10 mouse cellular contexts compared by ENCODE assay signal in genomic region chr11:68750938-68751337, GRCm38 (mm10). TPM values are rescaled to one million over a fixed set of nuclear protein-coding genes. Genes with fewer than 3 reads are reported as not detected.
DNase-seq lines count a peak whose midpoint lies in the region; ATAC-seq lines count a peak whose summit lies in the region.
"Had no signal": no experiment of that assay in that cellular context is flagged by ENCODE, and none has a peak within 500 bp of the region (broad histone marks: within the 10 kb centered on the region; RNA-seq: fewer than 3 reads in every experiment).

No protein-coding gene starts in this region.

- H3K27me3 ChIP-seq in liver, embryonic 12.5 days (replicated peaks): no peaks in the 10 kb centered on the region
- H3K27me3 ChIP-seq: stomach, embryonic 15.5 days had no signal

- no peak overlapping the region for H3K4me2 ChIP-seq in liver, embryonic 12.5 days
- H3K4me2 ChIP-seq: stomach, embryonic 15.5 days had no signal

- H3K4me3 ChIP-seq in liver, embryonic 12.5 days: no peak overlapping the region
- H3K4me3 ChIP-seq: erythroblast, embryonic 14.5 days; stomach, embryonic 15.5 days had no signal

- ATAC-seq in liver, embryonic 12.5 days: no peak
- peak; percentile 27 to 58; a peak in 1 of 4 replicates for ATAC-seq in hematopoietic stem cell, adult 5-6 weeks (replicated peaks in 1 of 2; ENCODE audit: insufficient read depth in 1 of 2, low FRiP score in 2 of 2, low TSS enrichment in 1 of 2, low read depth in 1 of 2, poor library complexity in 2 of 2, severe bottlenecking in 2 of 2)

- intact Hi-C loops in gastrocnemius, postnatal 14 days (cut with DNase I; ENCODE audit: low total_unique reads): no loop called here

- peaks cover 46% of the 10 kb centered on the region for H3K36me3 ChIP-seq in liver, embryonic 12.5 days

- H3K27ac ChIP-seq in liver, embryonic 12.5 days: no peak overlapping the region
- H3K27ac ChIP-seq: stomach, embryonic 15.5 days had no signal

- no peaks in the 10 kb centered on the region for H3K4me1 ChIP-seq in liver, embryonic 12.5 days
- H3K4me1 ChIP-seq: stomach, embryonic 15.5 days had no signal

- WGBS in liver, embryonic 12.5 days (ENCODE audit: insufficient replicate concordance): 70% methylated on average over 8 of the region's 8 CpGs

- H3K9me3 ChIP-seq in liver, embryonic 12.5 days (replicated peaks): no peaks in the 10 kb centered on the region
- H3K9me3 ChIP-seq: stomach, embryonic 15.5 days had no signal

- DNase-seq in liver: peak; percentile 42
- DNase-seq in WW6 (ENCODE audit: low read depth, low spot score): peak; percentile 26
- DNase-seq in lung, postnatal 14 days: peak; percentile 17
- no peak for DNase-seq in gastrocnemius, postnatal 14 days
- DNase-seq in spleen, adult 18-20 months: no peak
- no peak for DNase-seq in gastrocnemius, adult 8-10 months (ENCODE audit: low spot score in 2 of 2)

- no peak overlapping the region for H3K9ac ChIP-seq in liver, embryonic 12.5 days
- H3K9ac ChIP-seq: stomach, embryonic 15.5 days had no signal

RNA-seq across cellular contexts. Expression of gene Myh10, which starts 59.6 kb away (rescaled TPM):
- 34.6 and 37.0 TPM in 2 replicates for polyA plus RNA-seq in liver, embryonic 12.5 days (2016; fragmentation: Nextera tagmentation; extraction: Ambion mirVana)
- total RNA-seq in hematopoietic stem cell, adult 5-6 weeks (2017): 7.9 and 8.8 TPM in 2 replicates
- total RNA-seq in gastrocnemius, postnatal 14 days (2021): 10 to 100 TPM; 16.4 to 23.0 TPM
- total RNA-seq in gastrocnemius, adult 8-10 months (2022): 10 to 100 TPM; 13.2 to 20.4 (median 15.8) TPM

Comparison
In these comparisons a context has a peak if more than half of its experiments do, and no peak if none do; other contexts are left out.
1. DNase-seq: peak in liver (single experiment), WW6 (single experiment) and lung, postnatal 14 days (single experiment); none in gastrocnemius, postnatal 14 days (single experiment), spleen, adult 18-20 months (0 of 2) and gastrocnemius, adult 8-10 months (0 of 2).